Comparison of ENCODE assay signal across 8 mouse cellular contexts in genomic region chr3:52443856-52444255, GRCm38 (mm10).
A peak's percentile ranks its signal among the peaks of the same experiment; 100 is the strongest.
DNase-seq lines count a peak whose midpoint lies in the region; ATAC-seq and TF ChIP-seq lines count a peak whose summit lies in the region.
"Had no signal": no experiment of that assay in that cellular context is flagged by ENCODE, and none has a peak within 500 bp of the region (broad histone marks: within the 10 kb centered on the region; RNA-seq: fewer than 3 reads in every experiment).

No protein-coding gene starts in this region.

- no peaks in the 10 kb centered on the region for H3K27me3 ChIP-seq in midbrain, embryonic 11.5 days (ENCODE audit: control insufficient read depth, insufficient read depth, low read length)
- no peaks in the 10 kb centered on the region for H3K27me3 ChIP-seq in midbrain, embryonic 15.5 days (replicated peaks)
- no peaks in the 10 kb centered on the region for H3K27me3 ChIP-seq in midbrain, embryonic 12.5 days
- H3K27me3 ChIP-seq: liver, embryonic 15.5 days had no signal

- no peaks in the 10 kb centered on the region; the same call in 1 of the 2 replicates for H3K4me1 ChIP-seq in midbrain, embryonic 11.5 days (ENCODE audit: control insufficient read depth, insufficient read depth, low read length)
- H3K4me1 ChIP-seq in midbrain, embryonic 15.5 days, result no peaks in the 10 kb centered on the region
- H3K4me1 ChIP-seq in midbrain, embryonic 12.5 days, result peaks cover 8% of the 10 kb centered on the region
- H3K4me1 ChIP-seq: liver, embryonic 15.5 days had no signal

- H3K4me2 ChIP-seq in midbrain, embryonic 11.5 days, result no peak overlapping the region
- no peak overlapping the region for H3K4me2 ChIP-seq in midbrain, embryonic 15.5 days
- no peak overlapping the region for H3K4me2 ChIP-seq in midbrain, embryonic 12.5 days (replicated peaks)
- H3K4me2 ChIP-seq: liver, embryonic 15.5 days had no signal

- no peak overlapping the region for H3K4me3 ChIP-seq in midbrain, embryonic 11.5 days (ENCODE audit: low read depth, low read length)
- no peak overlapping the region for H3K4me3 ChIP-seq in midbrain, embryonic 15.5 days
- no peak overlapping the region for H3K4me3 ChIP-seq in gastrocnemius, adult 2 months
- no peak overlapping the region for H3K4me3 ChIP-seq in midbrain, embryonic 12.5 days
- H3K4me3 ChIP-seq: liver, embryonic 15.5 days had no signal

- no peak for TF ChIP-seq CTCF in gastrocnemius, adult 2 months (IDR thresholded peaks at IDR 0.05)

- no peaks in the 10 kb centered on the region for H3K9me3 ChIP-seq in midbrain, embryonic 11.5 days (ENCODE audit: control insufficient read depth, low read length)
- H3K9me3 ChIP-seq in midbrain, embryonic 15.5 days, result no peaks in the 10 kb centered on the region
- H3K9me3 ChIP-seq in midbrain, embryonic 12.5 days, result no peaks in the 10 kb centered on the region
- H3K9me3 ChIP-seq: liver, embryonic 15.5 days had no signal

- DNase-seq in midbrain, embryonic 11.5 days (ENCODE audit: low spot score, missing footprints), result peak; percentile 84
- peak; percentile 74 for DNase-seq in brain, adult 2 months (ENCODE audit: low read depth, low spot score)
- peak; percentile 80 for DNase-seq in gastrocnemius, adult 2 months
- DNase-seq in kidney, adult 11 months, result peak; percentile 25
- DNase-seq in thymus, postnatal 25 days, result peak; percentile 59

- no peak overlapping the region for H3K27ac ChIP-seq in midbrain, embryonic 11.5 days (ENCODE audit: low read depth, low read length)
- no peak overlapping the region for H3K27ac ChIP-seq in midbrain, embryonic 15.5 days
- peak overlapping the region; percentile 17 for H3K27ac ChIP-seq in gastrocnemius, adult 2 months
- H3K27ac ChIP-seq in midbrain, embryonic 12.5 days (replicated peaks), result no peak overlapping the region; the same call in 1 of the 2 replicates
- H3K27ac ChIP-seq: liver, embryonic 15.5 days had no signal

- ATAC-seq in midbrain, embryonic 11.5 days (ENCODE audit: low FRiP score), result peak; percentile 73
- no peak for ATAC-seq in midbrain, embryonic 15.5 days (replicated peaks)
- peak; percentile 54; the same call in 1 of the 2 replicates for ATAC-seq in midbrain, embryonic 12.5 days (ENCODE audit: low FRiP score, low read depth)

- H3K36me3 ChIP-seq in midbrain, embryonic 11.5 days (ENCODE audit: control insufficient read depth, insufficient read depth, low read length), result no peaks in the 10 kb centered on the region
- no peaks in the 10 kb centered on the region for H3K36me3 ChIP-seq in midbrain, embryonic 15.5 days (replicated peaks)
- H3K36me3 ChIP-seq in midbrain, embryonic 12.5 days, result no peaks in the 10 kb centered on the region
- H3K36me3 ChIP-seq: liver, embryonic 15.5 days had no signal

- WGBS in midbrain, embryonic 11.5 days, result 44% methylated on average over 3 of the region's 3 CpGs
- WGBS in midbrain, embryonic 15.5 days, result 22% methylated on average over 3 of the region's 3 CpGs
- 27% methylated on average over 3 of the region's 3 CpGs for WGBS in midbrain, embryonic 12.5 days

- H3K9ac ChIP-seq in midbrain, embryonic 11.5 days (ENCODE audit: low read length), result no peak overlapping the region
- no peak overlapping the region for H3K9ac ChIP-seq in midbrain, embryonic 15.5 days
- no peak overlapping the region for H3K9ac ChIP-seq in midbrain, embryonic 12.5 days (replicated peaks)
- H3K9ac ChIP-seq: liver, embryonic 15.5 days had no signal

- intact Hi-C loops in gastrocnemius, adult 2 months (cut with DNase I), result no loop called here

Comparison
In these comparisons a context has a peak if more than half of its experiments do, and no peak if none do; other contexts are left out.
1. DNase-seq: peak in every context shown above with its lines; median percentile 84 in midbrain, embryonic 11.5 days; 80 in gastrocnemius, adult 2 months; 74 in brain, adult 2 months; 59 in thymus, postnatal 25 days; 25 in kidney, adult 11 months.